Mouse (Mus musculus): ENCODE results near the gene Jmjd1c. TPM values are rescaled to one million over a fixed set of nuclear protein-coding genes. Genes with fewer than 3 reads are reported as not detected.

The Jmjd1c gene
- polyA plus RNA-seq, 1 experiment from 2014 or later: 59.5 TPM

DNA sequence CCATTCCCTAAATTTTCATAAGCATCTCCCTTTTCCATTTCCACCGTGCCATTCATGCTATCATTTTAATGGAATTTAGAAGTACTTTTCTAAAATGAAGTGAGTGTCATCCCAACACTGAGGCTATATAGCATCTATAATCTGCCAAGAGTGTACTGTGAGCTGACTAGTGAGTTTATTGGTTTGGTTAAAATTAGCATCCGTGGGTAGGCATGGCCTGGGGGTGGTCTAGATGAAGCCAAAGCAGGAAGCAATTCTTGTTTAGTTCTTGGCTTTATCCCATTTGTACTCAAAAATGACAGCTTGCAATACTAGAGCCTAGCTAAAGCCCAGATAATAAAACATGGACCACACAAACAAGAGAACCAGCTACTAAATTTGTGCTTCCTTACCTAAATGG, 101.9 kb downstream of the Jmjd1c start:
- Histone ChIP-seq H3K9ac (no peak overlapping the region), H3K36me3 (replicated peaks; ENCODE audit: control insufficient read depth, insufficient read depth) (no peaks in the 10 kb centered on the region), H3K9me3 (ENCODE audit: control insufficient read depth, low read length) (no peaks in the 10 kb centered on the region), H3K27me3 (ENCODE audit: control insufficient read depth, insufficient read depth, low read length) (no peaks in the 10 kb centered on the region), H3K4me3 (replicated peaks; ENCODE audit: low read length) (no peak overlapping the region), H3K4me1 (replicated peaks; ENCODE audit: control insufficient read depth, insufficient read depth, low read length) (no peaks in the 10 kb centered on the region; the same call in 1 of the 2 replicates), H3K4me2 (replicated peaks) (no peak overlapping the region), H3K27ac (no peak overlapping the region)
- DNase-seq (ENCODE audit: low spot score) (no peak), ATAC-seq (ENCODE audit: low FRiP score) (no peak)
- 78% methylated on average over 2 of the region's 2 CpGs for WGBS

DNA sequence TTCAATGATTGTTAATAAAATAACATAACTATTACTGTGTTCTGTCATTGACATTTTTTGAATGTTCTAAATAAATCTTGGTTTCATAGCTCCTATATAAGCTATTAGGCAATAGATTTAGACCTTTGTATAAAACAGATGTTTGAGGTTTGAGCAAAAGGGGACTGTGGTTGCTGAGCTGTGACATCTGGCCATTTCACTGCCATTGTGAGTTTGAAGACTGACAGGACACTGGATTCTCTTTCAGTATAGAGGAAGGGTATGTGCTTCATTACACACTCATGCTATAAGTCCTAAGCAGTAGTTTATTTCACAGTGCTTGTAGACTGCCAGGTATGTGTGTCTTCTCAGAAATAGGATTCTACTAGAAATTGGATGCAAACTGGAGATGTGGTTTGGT, 105.8 kb downstream of the Jmjd1c start:
- Histone ChIP-seq H3K9me3 (ENCODE audit: control insufficient read depth, low read length) (no peaks in the 10 kb centered on the region), H3K27me3 (ENCODE audit: control insufficient read depth, insufficient read depth, low read length) (no peaks in the 10 kb centered on the region), H3K27ac (no peak overlapping the region), H3K4me1 (replicated peaks; ENCODE audit: control insufficient read depth, insufficient read depth, low read length) (no peaks in the 10 kb centered on the region; the same call in 1 of the 2 replicates), H3K4me2 (replicated peaks) (no peak overlapping the region), H3K36me3 (replicated peaks; ENCODE audit: control insufficient read depth, insufficient read depth) (no peaks in the 10 kb centered on the region), H3K9ac (no peak overlapping the region), H3K4me3 (replicated peaks; ENCODE audit: low read length) (no peak overlapping the region)
- DNase-seq (ENCODE audit: low spot score): no peak
- ATAC-seq (ENCODE audit: low FRiP score): no peak

GRCm38 (mm10) chr10:67202470-67202869, 106.5 kb downstream of the Jmjd1c start:
- no peak overlapping the region for H3K4me3 ChIP-seq (replicated peaks; ENCODE audit: low read length)
- no peak overlapping the region for H3K27ac ChIP-seq
- ATAC-seq (ENCODE audit: low FRiP score) (no peak), DNase-seq (ENCODE audit: low spot score) (no peak)
- no peaks in the 10 kb centered on the region; the same call in 1 of the 2 replicates for H3K4me1 ChIP-seq (replicated peaks; ENCODE audit: control insufficient read depth, insufficient read depth, low read length)
- H3K27me3 ChIP-seq (ENCODE audit: control insufficient read depth, insufficient read depth, low read length): no peaks in the 10 kb centered on the region
- H3K4me2 ChIP-seq (replicated peaks): no peak overlapping the region
- 92% methylated on average over 6 of the region's 6 CpGs for WGBS
- no peaks in the 10 kb centered on the region for H3K9me3 ChIP-seq (ENCODE audit: control insufficient read depth, low read length)
- H3K9ac ChIP-seq: no peak overlapping the region
- no peaks in the 10 kb centered on the region for H3K36me3 ChIP-seq (replicated peaks; ENCODE audit: control insufficient read depth, insufficient read depth)

DNA sequence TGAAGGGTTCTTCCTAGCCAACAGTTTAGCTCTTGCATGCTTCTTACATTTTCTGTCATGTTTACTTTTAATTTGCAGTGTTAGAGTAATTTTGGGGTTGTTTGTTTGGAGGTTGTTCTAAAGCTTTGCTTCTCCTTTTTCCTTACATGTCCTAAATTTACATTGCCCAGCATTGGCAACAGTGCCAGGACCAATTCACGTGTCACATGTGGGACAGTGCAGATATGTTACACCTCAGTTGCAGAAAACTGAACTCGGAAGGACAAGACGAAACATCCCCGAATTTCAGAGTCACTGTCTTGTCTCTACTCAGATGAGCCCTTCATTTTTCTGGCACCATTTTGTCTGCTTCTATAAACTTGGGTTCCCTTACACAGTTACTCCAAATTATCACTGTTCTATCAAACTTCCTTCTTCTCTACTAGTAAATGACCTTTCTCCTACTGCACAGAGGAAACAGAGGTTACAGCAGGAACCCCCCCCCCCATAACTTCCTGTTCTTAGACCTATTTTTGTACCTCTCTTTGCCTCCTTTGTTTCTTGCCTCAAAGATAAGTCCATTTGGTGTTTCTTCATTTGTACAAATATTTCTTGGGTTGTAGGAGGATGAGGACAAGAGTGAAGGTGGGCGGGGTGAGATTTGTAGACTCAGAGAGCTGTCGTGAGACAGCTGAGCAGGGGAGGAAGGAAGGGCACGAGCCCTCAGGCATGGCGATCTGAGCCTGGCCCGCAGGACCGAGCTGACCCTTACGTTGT, 108.9 kb downstream of the Jmjd1c start:
- WGBS: 86% methylated on average over 11 of the region's 11 CpGs
- H3K4me2 ChIP-seq (replicated peaks): no peak overlapping the region
- ATAC-seq (ENCODE audit: low FRiP score) (no peak), DNase-seq (ENCODE audit: low spot score) (no peak)
- no peaks in the 10 kb centered on the region; the same call in 1 of the 2 replicates for H3K4me1 ChIP-seq (replicated peaks; ENCODE audit: control insufficient read depth, insufficient read depth, low read length)
- H3K9ac ChIP-seq: no peak overlapping the region
- H3K27me3 ChIP-seq (ENCODE audit: control insufficient read depth, insufficient read depth, low read length): no peaks in the 10 kb centered on the region
- no peaks in the 10 kb centered on the region for H3K9me3 ChIP-seq (ENCODE audit: control insufficient read depth, low read length)
- no peaks in the 10 kb centered on the region for H3K36me3 ChIP-seq (replicated peaks; ENCODE audit: control insufficient read depth, insufficient read depth)
- no peak overlapping the region for H3K27ac ChIP-seq
- H3K4me3 ChIP-seq (replicated peaks; ENCODE audit: low read length): no peak overlapping the region

- Histone ChIP-seq H3K9me3 (ENCODE audit: control insufficient read depth, low read length) (no peaks in the 10 kb centered on the region), H3K4me1 (replicated peaks; ENCODE audit: control insufficient read depth, insufficient read depth, low read length) (no peaks in the 10 kb centered on the region), H3K9ac (no peak overlapping the region), H3K4me2 (replicated peaks) (no peak overlapping the region), H3K4me3 (replicated peaks; ENCODE audit: low read length) (no peak overlapping the region), H3K27me3 (ENCODE audit: control insufficient read depth, insufficient read depth, low read length) (no peaks in the 10 kb centered on the region), H3K36me3 (replicated peaks; ENCODE audit: control insufficient read depth, insufficient read depth) (no peaks in the 10 kb centered on the region), H3K27ac (no peak overlapping the region)
- no peak for ATAC-seq (ENCODE audit: low FRiP score)
- WGBS: 89% methylated on average over 2 of the region's 2 CpGs
- DNase-seq (ENCODE audit: low spot score): no peak
Measured at GRCm38 (mm10) chr10:67207931-67208330, 112.0 kb downstream of the Jmjd1c start.

- Histone ChIP-seq H3K4me2 (replicated peaks) (no peak overlapping the region), H3K36me3 (replicated peaks; ENCODE audit: control insufficient read depth, insufficient read depth) (no peaks in the 10 kb centered on the region), H3K9ac (no peak overlapping the region), H3K4me3 (replicated peaks; ENCODE audit: low read length) (no peak overlapping the region), H3K27me3 (ENCODE audit: control insufficient read depth, insufficient read depth, low read length) (no peaks in the 10 kb centered on the region), H3K4me1 (replicated peaks; ENCODE audit: control insufficient read depth, insufficient read depth, low read length) (no peaks in the 10 kb centered on the region), H3K9me3 (ENCODE audit: control insufficient read depth, low read length) (no peaks in the 10 kb centered on the region), H3K27ac (no peak overlapping the region)
- no peak for ATAC-seq (ENCODE audit: low FRiP score)
- WGBS: 84% methylated on average over 4 of the region's 4 CpGs
- DNase-seq (ENCODE audit: low spot score): no peak
Measured at GRCm38 (mm10) chr10:67209916-67210675, 114.2 kb downstream of the Jmjd1c start.

- H3K4me2 ChIP-seq (replicated peaks): no peak overlapping the region
- no peak overlapping the region for H3K9ac ChIP-seq
- H3K4me1 ChIP-seq (replicated peaks; ENCODE audit: control insufficient read depth, insufficient read depth, low read length): no peaks in the 10 kb centered on the region
- peaks cover 2% of the 10 kb centered on the region for H3K36me3 ChIP-seq (replicated peaks; ENCODE audit: control insufficient read depth, insufficient read depth)
- 97% methylated on average over 5 of the region's 5 CpGs for WGBS
- no peak overlapping the region for H3K4me3 ChIP-seq (replicated peaks; ENCODE audit: low read length)
- no peaks in the 10 kb centered on the region for H3K27me3 ChIP-seq (ENCODE audit: control insufficient read depth, insufficient read depth, low read length)
- no peak for DNase-seq (ENCODE audit: low spot score)
- H3K27ac ChIP-seq: no peak overlapping the region
- no peak for ATAC-seq (ENCODE audit: low FRiP score)
- no peaks in the 10 kb centered on the region for H3K9me3 ChIP-seq (ENCODE audit: control insufficient read depth, low read length)
Measured at GRCm38 (mm10) chr10:67212031-67212430, 116.1 kb downstream of the Jmjd1c start.

- Histone ChIP-seq H3K4me2 (replicated peaks) (no peak overlapping the region), H3K27ac (no peak overlapping the region), H3K4me1 (replicated peaks; ENCODE audit: control insufficient read depth, insufficient read depth, low read length) (no peaks in the 10 kb centered on the region), H3K4me3 (replicated peaks; ENCODE audit: low read length) (no peak overlapping the region), H3K9me3 (ENCODE audit: control insufficient read depth, low read length) (no peaks in the 10 kb centered on the region), H3K27me3 (ENCODE audit: control insufficient read depth, insufficient read depth, low read length) (no peaks in the 10 kb centered on the region), H3K9ac (no peak overlapping the region), H3K36me3 (replicated peaks; ENCODE audit: control insufficient read depth, insufficient read depth) (peaks cover 14% of the 10 kb centered on the region)
- DNase-seq (ENCODE audit: low spot score) (no peak), ATAC-seq (ENCODE audit: low FRiP score) (no peak)
- WGBS: 30% methylated on average over 1 of the region's 1 CpGs
Measured at GRCm38 (mm10) chr10:67213720-67214119, 117.8 kb downstream of the Jmjd1c start.

GRCm38 (mm10) chr10:67215133-67215532, 119.2 kb downstream of the Jmjd1c start:
- Histone ChIP-seq H3K27me3 (ENCODE audit: control insufficient read depth, insufficient read depth, low read length) (no peaks in the 10 kb centered on the region), H3K36me3 (replicated peaks; ENCODE audit: control insufficient read depth, insufficient read depth) (peaks cover 28% of the 10 kb centered on the region), H3K9me3 (ENCODE audit: control insufficient read depth, low read length) (no peaks in the 10 kb centered on the region), H3K27ac (no peak overlapping the region), H3K9ac (no peak overlapping the region), H3K4me3 (replicated peaks; ENCODE audit: low read length) (no peak overlapping the region), H3K4me1 (replicated peaks; ENCODE audit: control insufficient read depth, insufficient read depth, low read length) (no peaks in the 10 kb centered on the region), H3K4me2 (replicated peaks) (no peak overlapping the region)
- DNase-seq (ENCODE audit: low spot score) (no peak), ATAC-seq (ENCODE audit: low FRiP score) (no peak)
- WGBS: 90% methylated on average over 4 of the region's 4 CpGs

Measured in hindbrain, embryonic 14.5 days (tissue).